Mouse (Mus musculus) heart, adult 2 months (tissue): Measurements from ENCODE around the gene Pla2g6.

Source experiments
- CTCF ChIP-seq: fragments of 200-600 bp; IDR thresholded peaks from 2 replicates; pipeline ENCODE4 v1.8.1; 2022; ENCODE audit warnings: antibody characterized with exemption, mild to moderate bottlenecking, moderate library complexity
- EP300 ChIP-seq: fragments of 200-500 bp; IDR thresholded peaks from 2 replicates; pipeline ENCODE4 v1.6.1; 2011; ENCODE audit warnings: low read depth, low read length, control low read depth; ENCODE audit not compliant: insufficient read depth
- POLR2A ChIP-seq: fragments of 200-500 bp; IDR thresholded peaks from 2 replicates; pipeline ENCODE4 v1.6.1; 2011; ENCODE audit warnings: mild to moderate bottlenecking, low read depth, low read length, control low read depth; ENCODE audit not compliant: insufficient read depth

- TF ChIP-seq POLR2A (no peak), CTCF (no peak), EP300 (no peak)
These were observed 29.9 kb upstream of the Pla2g6 start for GRCm38 (mm10) chr15:79357974-79358690.
